Mouse (Mus musculus): Measurements from ENCODE around the gene Slc39a3.

DNA sequence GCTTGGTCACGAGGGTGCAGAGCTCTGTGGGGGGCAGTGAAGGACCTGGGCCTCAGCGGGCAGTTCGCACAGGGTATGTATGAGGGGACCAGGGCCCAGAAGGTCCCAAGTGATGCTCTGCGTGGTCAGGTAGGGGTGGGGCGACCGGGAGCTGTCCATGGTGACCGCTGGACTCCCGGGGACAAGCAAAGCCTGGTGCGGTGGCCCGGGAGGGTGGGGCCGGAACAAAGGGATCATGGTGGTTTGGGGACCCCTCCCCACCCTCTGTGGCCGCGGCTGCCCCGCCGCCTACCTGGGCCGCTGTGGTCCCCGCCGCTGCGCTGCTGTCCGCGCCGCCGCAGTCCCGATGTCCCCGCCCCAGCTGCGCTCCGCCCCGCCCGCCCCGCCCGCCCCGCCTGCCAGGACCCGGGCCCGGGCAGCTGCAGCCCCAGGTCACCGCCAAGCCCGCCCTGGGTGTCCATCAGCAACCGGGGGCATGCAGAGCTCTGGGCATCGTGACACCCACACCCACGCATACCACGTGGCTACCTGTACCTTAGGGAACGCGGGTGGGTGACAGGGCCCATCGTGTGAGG lies 12.1 kb downstream of the Slc39a3 start:
- TF ChIP-seq CTCF (IDR thresholded peaks at IDR 0.05) (no peak), POLR2A (IDR thresholded peaks at IDR 0.05; ENCODE audit: insufficient read depth, low read depth, low read length) (no peak), EP300 (IDR thresholded peaks at IDR 0.05; ENCODE audit: insufficient read depth, low read depth, low read length) (no peak)
